Mouse (Mus musculus) adipocyte (in vitro differentiated cells): ENCODE results near the gene Pitpnb.

Experiments
- DNase-seq: peaks from one replicate; pipeline ENCODE4 v3.0.0-alpha.2; 2016; ENCODE audit warnings: low spot score

Pitpnb gene

GRCm38 (mm10) chr5:111330417-111331098 lies at the start of gene Pitpnb:
Gene Pitpnb (plus strand): TSS chr5:111330763.
- peak; percentile 98 for DNase-seq

- no peak for DNase-seq
Measured at GRCm38 (mm10) chr5:111284420-111285175, 46.0 kb upstream of the Pitpnb start.

GRCm38 (mm10) chr5:111287571-111287970 lies 43.0 kb upstream of the Pitpnb start:
- DNase-seq, result no peak

- DNase-seq, result no peak
Measured at GRCm38 (mm10) chr5:111288486-111288885, 42.1 kb upstream of the Pitpnb start.

- DNase-seq, result no peak
Measured at GRCm38 (mm10) chr5:111290071-111290470, 40.5 kb upstream of the Pitpnb start.

- no peak for DNase-seq
Measured at GRCm38 (mm10) chr5:111291639-111292038, 38.9 kb upstream of the Pitpnb start.

- no peak for DNase-seq
Measured at GRCm38 (mm10) chr5:111297801-111298200, 32.8 kb upstream of the Pitpnb start.

GRCm38 (mm10) chr5:111298706-111299105 lies 31.9 kb upstream of the Pitpnb start:
- DNase-seq, result no peak

- no peak for DNase-seq
Measured at GRCm38 (mm10) chr5:111300776-111301175, 29.8 kb upstream of the Pitpnb start.

GRCm38 (mm10) chr5:111301736-111302135 lies 28.8 kb upstream of the Pitpnb start:
- DNase-seq, result no peak

GRCm38 (mm10) chr5:111304730-111305129 lies 25.8 kb upstream of the Pitpnb start:
- DNase-seq, result peak; percentile 35

GRCm38 (mm10) chr5:111310185-111310584 lies 20.4 kb upstream of the Pitpnb start:
- DNase-seq, result no peak

- no peak for DNase-seq
Measured at GRCm38 (mm10) chr5:111313833-111314232, 16.7 kb upstream of the Pitpnb start.

- no peak for DNase-seq
Measured at GRCm38 (mm10) chr5:111315061-111315460, 15.5 kb upstream of the Pitpnb start.

- no peak for DNase-seq
Measured at GRCm38 (mm10) chr5:111317526-111317925, 13.0 kb upstream of the Pitpnb start.

- no peak for DNase-seq
Measured at GRCm38 (mm10) chr5:111318946-111319345, 11.6 kb upstream of the Pitpnb start.

- DNase-seq, result no peak
Measured at GRCm38 (mm10) chr5:111325813-111326212, 4.8 kb upstream of the Pitpnb start.

- DNase-seq, result no peak
Measured at GRCm38 (mm10) chr5:111327420-111327819, 3.1 kb upstream of the Pitpnb start.

- peak; percentile 28 for DNase-seq
Measured at GRCm38 (mm10) chr5:111329782-111330416, 664 bp upstream of the Pitpnb start.

GRCm38 (mm10) chr5:111331099-111331435 lies 504 bp downstream of the Pitpnb start:
- DNase-seq, result peak; percentile 29

- no peak for DNase-seq
Measured at GRCm38 (mm10) chr5:111335939-111336691, 5.6 kb downstream of the Pitpnb start.

- DNase-seq, result peak; percentile 74
Measured at GRCm38 (mm10) chr5:111341609-111342008, 11.0 kb downstream of the Pitpnb start.
